Mouse (Mus musculus) hindbrain, embryonic 12.5 days (tissue): ENCODE data around the gene C2cd3. TPM values are rescaled to one million over a fixed set of nuclear protein-coding genes. Genes with fewer than 3 reads are reported as not detected.
A peak's percentile ranks its signal among the peaks of the same experiment; 100 is the strongest.
"Not testable (repeated sequence)": the region's sequence is repeated elsewhere in the genome, so short reads cannot be mapped to it uniquely, and the experiment has no call there.

Source experiments
- ATAC-seq: fragments of 200-750 bp; cut with Nextera tagmentation; 2 replicates; pipeline ENCODE4 v1.8.0; 2017; ENCODE audit warnings: moderate TSS enrichment; ENCODE audit not compliant: low FRiP score
- H3K27ac ChIP-seq: fragments of 300-500 bp; sonication (generic); 2 replicates; pipeline ENCODE4 v1.5.1; 2016; ENCODE audit warnings: mild to moderate bottlenecking
- H3K27me3 ChIP-seq: fragments of 300-500 bp; sonication (generic); 2 replicates; pipeline ENCODE4 v1.6.1; 2016; ENCODE audit warnings: mild to moderate bottlenecking
- H3K36me3 ChIP-seq: fragments of 300-500 bp; sonication (generic); 2 replicates; pipeline ENCODE4 v1.6.1; 2016; ENCODE audit warnings: mild to moderate bottlenecking
- H3K4me1 ChIP-seq: fragments of 300-500 bp; sonication (generic); 2 replicates; pipeline ENCODE4 v1.6.1; 2016
- H3K4me2 ChIP-seq: fragments of 300-500 bp; sonication (generic); replicated peaks from 2 replicates; pipeline ENCODE4 v1.6.1; 2016; ENCODE audit warnings: mild to moderate bottlenecking
- H3K4me3 ChIP-seq: fragments of 300-500 bp; sonication (generic); 2 replicates; pipeline ENCODE4 v1.5.1; 2016; ENCODE audit warnings: mild to moderate bottlenecking
- H3K9ac ChIP-seq: fragments of 300-500 bp; sonication (generic); 2 replicates; pipeline ENCODE4 v1.6.1; 2016; ENCODE audit warnings: mild to moderate bottlenecking, moderate library complexity
- H3K9me3 ChIP-seq: fragments of 300-500 bp; sonication (generic); replicated peaks from 2 replicates; pipeline ENCODE4 v1.6.1; 2016; ENCODE audit warnings: mild to moderate bottlenecking
- WGBS: fragments of 180-500 bp; shearing (Covaris S2); methylation state at CpG from one replicate; pipeline ENCODE4 v1.1.7; 2016; 5-methylcytosine and 5-hydroxymethylcytosine counted together
- polyA plus RNA-seq: library from polyadenylated mRNA; unstranded; fragments of >200 nt; fragmentation: Nextera tagmentation; extraction: Ambion mirVana; gene quantifications from 2 replicates; pipeline ENCODE4 v1.2.1, GENCODE M21; 2016

C2cd3 gene
- polyA plus RNA-seq, 1 experiment from 2014 or later, result 37.4 TPM

DNA sequence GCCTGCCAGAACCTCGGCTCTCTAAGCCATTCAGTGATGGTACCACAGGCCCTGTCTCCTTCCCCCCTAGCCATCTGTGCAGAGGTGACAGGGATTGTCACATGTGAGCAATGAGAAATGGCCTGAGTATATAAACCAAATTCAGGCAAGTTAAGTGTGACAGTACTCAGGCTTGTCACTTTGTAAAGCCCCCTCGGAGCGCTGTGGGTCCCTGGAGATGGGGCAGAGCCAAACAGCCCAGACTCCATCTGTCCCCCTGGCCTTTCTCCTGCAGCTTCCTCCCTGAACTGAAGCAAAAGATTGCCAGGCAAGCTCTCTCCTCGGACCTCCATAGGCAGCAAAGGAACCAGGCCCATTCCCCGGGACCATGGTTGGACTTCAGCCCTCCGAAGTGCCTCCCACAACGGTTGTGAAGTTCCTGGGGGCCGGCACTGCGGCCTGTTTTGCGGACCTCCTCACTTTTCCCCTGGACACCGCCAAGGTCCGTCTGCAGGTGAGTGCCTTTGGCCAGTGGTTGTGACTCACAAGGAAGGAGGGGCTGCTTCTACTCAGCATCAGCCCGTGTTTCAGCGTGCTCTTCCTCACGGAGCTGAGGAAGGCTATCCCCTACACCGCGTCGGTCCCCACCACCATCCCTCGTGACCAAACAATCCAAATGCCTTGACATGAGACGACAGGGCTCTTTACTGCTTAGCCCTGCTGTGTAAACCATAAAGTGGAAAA is 107.2 kb downstream of the C2cd3 start:
- WGBS, result 81% methylated on average over 20 of the region's 20 CpGs
- no peaks in the 10 kb centered on the region for H3K9me3 ChIP-seq
- no peak overlapping the region for H3K9ac ChIP-seq
- H3K36me3 ChIP-seq, result no peaks in the 10 kb centered on the region
- H3K4me1 ChIP-seq, result no peaks in the 10 kb centered on the region
- H3K27me3 ChIP-seq, result no peaks in the 10 kb centered on the region
- H3K4me2 ChIP-seq, result no peak overlapping the region
- no peak overlapping the region for H3K4me3 ChIP-seq
- H3K27ac ChIP-seq, result no peak overlapping the region
- ATAC-seq, result no peak

DNA sequence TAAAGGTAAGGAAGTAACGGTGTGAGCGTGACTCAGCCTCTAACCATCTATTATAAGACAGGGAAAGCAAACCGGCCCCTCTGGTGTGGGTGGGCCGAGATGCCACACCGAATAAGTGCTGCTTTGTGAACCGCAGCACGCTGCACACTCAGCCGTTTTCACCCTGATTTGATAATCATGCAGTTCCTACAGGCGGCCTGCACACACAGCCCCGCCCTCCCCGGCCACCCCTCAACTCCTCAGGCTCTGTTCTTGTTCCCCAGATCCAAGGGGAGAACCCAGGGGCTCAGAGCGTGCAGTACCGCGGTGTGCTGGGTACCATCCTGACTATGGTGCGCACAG is 107.8 kb downstream of the C2cd3 start:
- Histone ChIP-seq H3K4me3 (no peak overlapping the region), H3K27ac (no peak overlapping the region), H3K4me1 (no peaks in the 10 kb centered on the region), H3K27me3 (no peaks in the 10 kb centered on the region), H3K36me3 (no peaks in the 10 kb centered on the region), H3K9ac (no peak overlapping the region), H3K4me2 (no peak overlapping the region), H3K9me3 (no peaks in the 10 kb centered on the region)
- WGBS, result 76% methylated on average over 15 of the region's 15 CpGs
- 0 out of 2 replicates have a peak, but pooled peaks have one; percentile 19 for ATAC-seq

DNA sequence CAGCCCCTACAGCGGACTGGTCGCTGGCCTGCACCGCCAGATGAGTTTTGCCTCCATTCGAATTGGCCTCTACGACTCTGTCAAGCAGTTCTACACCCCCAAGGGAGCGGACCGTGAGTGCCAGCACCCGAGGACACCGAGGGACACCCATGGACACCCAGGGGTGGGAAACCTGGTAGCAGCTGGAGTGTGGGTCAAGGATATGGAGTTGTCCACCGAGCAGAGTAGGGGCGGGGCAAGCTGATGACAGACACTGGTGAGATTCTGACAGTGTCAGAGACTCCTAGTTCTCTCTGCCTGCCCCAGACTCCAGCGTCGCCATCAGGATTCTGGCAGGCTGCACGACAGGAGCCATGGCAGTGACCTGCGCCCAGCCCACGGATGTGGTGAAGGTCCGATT is 108.1 kb downstream of the C2cd3 start:
- no peaks in the 10 kb centered on the region for H3K9me3 ChIP-seq
- ATAC-seq, result no peak
- no peak overlapping the region for H3K27ac ChIP-seq
- H3K4me2 ChIP-seq, result no peak overlapping the region
- no peak overlapping the region for H3K4me3 ChIP-seq
- H3K4me1 ChIP-seq, result no peaks in the 10 kb centered on the region
- no peaks in the 10 kb centered on the region for H3K27me3 ChIP-seq
- WGBS, result 81% methylated on average over 17 of the region's 17 CpGs
- H3K36me3 ChIP-seq, result no peaks in the 10 kb centered on the region
- no peak overlapping the region for H3K9ac ChIP-seq

DNA sequence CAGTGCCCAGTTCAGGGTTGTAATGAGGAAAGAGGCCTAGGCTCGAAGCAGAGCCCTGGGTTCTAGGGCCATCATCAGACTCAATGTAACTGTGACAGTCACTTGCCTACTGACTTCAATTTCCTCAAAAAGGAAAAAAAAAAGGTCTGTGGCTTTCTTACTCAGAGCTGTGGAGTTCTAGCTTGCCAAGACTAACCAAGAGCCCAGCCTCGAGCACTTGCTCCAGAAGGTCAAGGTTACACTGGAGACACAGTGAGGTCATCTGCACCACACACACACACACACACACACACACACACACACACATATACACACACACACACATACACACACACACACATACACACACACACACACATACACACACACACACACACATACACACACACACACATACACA is 110.0 kb downstream of the C2cd3 start:
- not testable (repeated sequence) for H3K36me3 ChIP-seq, H3K4me3 ChIP-seq, H3K27me3 ChIP-seq, H3K27ac ChIP-seq, ATAC-seq, H3K4me2 ChIP-seq, H3K4me1 ChIP-seq, H3K9ac ChIP-seq, H3K9me3 ChIP-seq
- WGBS, result 86% methylated on average over 2 of the region's 2 CpGs

DNA sequence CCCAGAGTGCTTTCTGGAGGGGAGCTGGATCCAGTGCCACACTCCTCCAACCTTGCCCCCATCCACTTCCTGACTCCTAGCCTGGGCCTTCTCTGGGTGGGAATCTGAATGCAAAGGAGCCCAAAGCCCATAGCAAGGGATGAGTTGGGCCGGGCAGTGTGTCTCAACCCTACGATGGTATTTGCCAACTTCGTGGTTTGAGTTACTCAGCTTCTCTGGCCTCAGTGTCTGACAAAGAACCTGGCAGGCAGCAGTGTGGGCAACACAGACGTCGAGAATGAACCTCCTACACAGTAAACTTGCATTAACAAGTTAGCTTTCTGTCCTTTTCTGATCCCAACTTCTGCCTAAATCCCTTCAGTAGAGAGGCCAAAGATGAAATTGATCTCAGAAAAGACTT is 112.5 kb downstream of the C2cd3 start:
- no peak for ATAC-seq
- 87% methylated on average over 5 of the region's 5 CpGs for WGBS
- Histone ChIP-seq H3K9ac (no peak overlapping the region), H3K4me3 (no peak overlapping the region), H3K9me3 (no peaks in the 10 kb centered on the region), H3K27me3 (no peaks in the 10 kb centered on the region), H3K27ac (no peak overlapping the region), H3K4me2 (no peak overlapping the region), H3K36me3 (no peaks in the 10 kb centered on the region), H3K4me1 (peaks cover 5% of the 10 kb centered on the region; the same call in 1 of the 2 replicates)

DNA sequence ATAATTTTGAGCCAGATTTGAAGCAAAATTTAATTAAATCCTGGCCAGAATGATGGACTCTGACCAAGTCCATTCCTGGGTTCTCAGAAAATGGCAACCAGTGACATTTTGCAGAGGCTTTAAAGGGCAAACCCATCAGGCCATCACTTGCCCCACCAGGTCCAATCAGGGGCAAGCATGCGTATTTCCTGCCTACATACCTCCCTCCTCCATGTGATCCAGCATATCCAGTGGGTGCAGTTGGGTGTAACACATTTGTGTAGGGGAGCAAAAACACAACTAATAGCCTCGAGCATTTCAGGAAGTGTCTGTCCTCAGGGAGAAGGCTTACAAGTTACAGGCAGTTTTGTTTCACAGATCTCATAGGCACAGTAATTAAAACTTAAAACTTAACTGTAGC is 115.3 kb downstream of the C2cd3 start:
- no peak for ATAC-seq
- H3K27me3 ChIP-seq, result no peaks in the 10 kb centered on the region
- no peak overlapping the region for H3K27ac ChIP-seq
- no peak overlapping the region for H3K4me3 ChIP-seq
- H3K4me1 ChIP-seq, result peaks cover 5% of the 10 kb centered on the region
- no peaks in the 10 kb centered on the region for H3K9me3 ChIP-seq
- H3K9ac ChIP-seq, result no peak overlapping the region
- no peak overlapping the region for H3K4me2 ChIP-seq
- H3K36me3 ChIP-seq, result no peaks in the 10 kb centered on the region
- 78% methylated on average over 2 of the region's 2 CpGs for WGBS

DNA sequence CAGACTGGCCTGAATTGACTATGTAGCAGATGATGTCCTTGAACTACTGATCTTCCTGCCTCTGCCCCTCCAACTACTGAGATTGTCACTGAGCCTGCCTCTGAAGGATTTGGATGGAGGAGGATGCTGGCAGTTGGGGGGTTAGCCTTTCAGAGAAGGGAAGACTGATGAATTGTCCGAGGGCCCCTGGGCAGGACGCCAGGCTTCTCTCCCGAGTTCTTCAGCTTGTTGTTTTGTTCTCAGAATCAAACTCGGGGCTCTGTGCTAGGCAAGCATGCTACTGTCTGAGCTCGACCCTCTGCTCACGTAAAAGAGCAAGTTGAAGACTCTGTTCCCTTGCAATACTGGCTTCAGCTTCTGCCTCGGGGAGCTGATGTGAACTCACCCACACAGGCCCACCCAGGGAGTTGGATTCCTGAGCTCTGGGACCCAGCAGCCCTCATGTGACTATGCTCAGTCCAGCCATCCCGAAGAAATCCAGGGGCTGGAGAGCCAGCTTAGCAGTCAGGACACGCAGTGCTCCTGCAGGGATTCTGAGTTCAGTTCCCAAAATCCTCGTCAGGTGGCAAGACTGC is 116.5 kb downstream of the C2cd3 start:
- H3K4me1 ChIP-seq, result peaks cover 18% of the 10 kb centered on the region
- no peak overlapping the region for H3K4me3 ChIP-seq
- 48% methylated on average over 10 of the region's 10 CpGs for WGBS
- peak; percentile 42; the same call in 1 of the 2 replicates for ATAC-seq
- no peak overlapping the region for H3K9ac ChIP-seq
- H3K9me3 ChIP-seq, result no peaks in the 10 kb centered on the region
- H3K27ac ChIP-seq, result peak overlapping the region; percentile 46
- no peak overlapping the region for H3K4me2 ChIP-seq
- peaks cover 4% of the 10 kb centered on the region for H3K27me3 ChIP-seq
- H3K36me3 ChIP-seq, result no peaks in the 10 kb centered on the region

DNA sequence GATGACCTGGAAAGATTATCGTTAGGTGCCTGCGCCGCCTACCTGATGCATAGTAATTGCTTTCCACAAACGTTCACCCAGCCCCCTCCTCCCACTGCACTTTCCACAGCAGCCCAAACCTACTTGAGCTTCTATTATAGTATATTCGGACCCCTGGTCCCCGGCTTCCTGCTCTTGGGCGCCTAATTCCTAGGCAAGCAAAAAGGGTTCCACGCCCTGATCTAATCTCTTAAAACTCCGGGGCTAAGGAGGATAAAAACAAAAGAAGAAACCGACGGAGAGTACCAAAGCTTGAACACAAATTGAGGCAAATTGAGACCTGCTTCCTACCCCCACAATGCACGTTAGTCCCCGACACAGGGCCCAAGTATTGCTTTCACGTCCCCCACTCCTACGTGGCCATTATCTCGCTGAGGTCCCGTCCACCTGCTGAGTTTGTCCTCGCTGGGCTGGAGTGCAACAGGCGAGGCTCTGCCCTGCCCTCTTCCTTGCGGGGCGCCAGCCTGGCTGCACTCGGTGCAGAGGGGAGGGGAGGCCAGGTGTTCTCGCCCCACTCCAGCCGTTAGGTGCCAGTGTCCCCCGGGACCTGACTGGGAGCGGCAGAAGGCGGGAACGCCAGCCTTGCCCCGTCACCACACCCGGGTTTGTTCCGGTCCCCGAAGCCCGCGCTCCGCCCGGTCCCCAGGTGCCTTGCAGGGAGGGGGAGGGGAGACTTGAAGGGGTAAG is 120.5 kb downstream of the C2cd3 start:
- peak; percentile 23; the same call in 1 of the 2 replicates for ATAC-seq

DNA sequence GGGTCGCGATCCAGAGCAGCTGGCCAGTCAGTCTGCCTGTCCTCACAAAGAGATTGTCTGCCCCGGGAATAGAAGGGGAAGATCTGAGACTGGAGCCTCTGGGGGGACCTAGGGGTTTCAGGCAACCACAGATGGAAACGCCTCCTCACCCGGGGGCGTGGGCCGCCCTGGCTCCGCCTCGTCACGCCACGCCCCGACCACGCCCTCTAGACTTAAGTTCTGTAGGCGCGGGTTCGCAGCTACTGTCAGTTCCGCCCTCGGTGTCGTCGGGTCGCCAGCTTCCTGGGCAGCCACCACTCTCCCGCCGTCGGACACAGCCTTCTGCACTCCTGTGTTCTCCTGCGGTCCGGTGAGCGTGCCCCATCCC is 121.1 kb downstream of the C2cd3 start, which contains the start of gene Ucp2:
TSS of gene Ucp2 (plus strand) at position 221 of the 367 bp plus-strand sequence.
- WGBS, result under 1% methylated on average over 27 of the region's 27 CpGs
- peak within 1 kb of the TSS; percentile 26 for H3K27ac ChIP-seq
- peak within 1 kb of the TSS; percentile 50 for H3K9ac ChIP-seq
- peaks cover 45% of the 10 kb centered on the region for H3K4me1 ChIP-seq
- peak within 1 kb of the TSS; percentile 42 for H3K4me3 ChIP-seq
- ATAC-seq, result peak; percentile 38
- peak within 1 kb of the TSS; percentile 84 for H3K4me2 ChIP-seq
- H3K9me3 ChIP-seq, result no peaks in the 10 kb centered on the region
- peaks cover 9% of the 10 kb centered on the region; the same call in 1 of the 2 replicates for H3K36me3 ChIP-seq
- H3K27me3 ChIP-seq, result peaks cover 4% of the 10 kb centered on the region

More for the DNA sequence above, 120.5 kb downstream of the C2cd3 start:
- Histone ChIP-seq H3K27me3 (peaks cover 4% of the 10 kb centered on the region), H3K36me3 (0 out of 2 replicates have a peak, but pooled peaks cover 4% of the 10 kb centered on the region), H3K4me2 (peak overlapping the region; percentile 84), H3K4me3 (peak overlapping the region; percentile 42), H3K9me3 (no peaks in the 10 kb centered on the region), H3K27ac (no peak overlapping the region), H3K9ac (peak overlapping the region; percentile 50), H3K4me1 (peaks cover 45% of the 10 kb centered on the region)
- WGBS, result 3% methylated on average over 36 of the region's 36 CpGs

DNA sequence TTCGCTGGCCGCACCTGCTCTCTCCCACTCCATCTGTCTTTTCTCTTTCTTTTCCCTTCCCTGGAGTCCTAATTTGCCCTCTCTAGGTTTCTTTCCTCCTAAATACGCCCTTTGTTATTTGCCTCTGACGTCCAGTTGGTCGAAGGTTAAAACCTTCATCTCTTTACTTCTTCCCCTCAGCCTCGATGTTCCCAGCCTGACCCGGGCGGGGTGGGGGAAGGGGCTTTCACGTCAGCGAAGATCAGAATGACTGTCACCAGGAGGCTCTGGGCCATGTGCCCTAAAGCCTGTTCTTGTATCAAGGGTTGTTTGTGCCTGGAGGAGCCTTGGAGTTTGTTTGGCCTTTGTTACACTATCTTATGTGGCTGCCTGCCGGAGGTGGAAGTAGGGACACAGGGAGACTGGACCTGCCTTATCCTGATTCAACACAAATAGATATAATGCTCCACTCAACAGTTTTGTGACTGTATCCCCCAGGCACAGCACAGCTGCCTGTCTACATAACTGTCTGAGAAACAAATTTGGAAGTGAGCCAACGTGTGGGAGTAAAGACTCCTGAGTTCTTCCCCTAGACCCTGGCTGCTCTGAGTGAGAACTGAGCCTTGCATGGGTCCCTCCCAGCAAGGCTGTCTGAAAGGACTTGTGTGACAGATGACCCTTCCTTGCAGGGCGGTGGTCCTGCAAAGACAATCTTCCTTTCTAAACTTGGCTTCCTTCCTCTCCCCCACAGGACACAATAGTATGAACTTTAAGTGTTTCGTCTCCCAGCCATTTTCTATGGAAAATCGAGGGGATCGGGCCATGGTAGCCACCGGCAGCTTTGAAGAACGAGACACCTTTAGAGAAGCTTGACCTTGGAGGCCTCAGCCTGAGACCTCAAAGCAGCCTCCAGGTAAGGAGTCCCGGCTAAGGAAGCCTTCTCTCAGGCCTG is 121.7 kb downstream of the C2cd3 start:
- WGBS, result 38% methylated on average over 19 of the region's 19 CpGs
- ATAC-seq, result 0 out of 2 replicates have a peak, but pooled peaks have one; percentile 12
- H3K4me3 ChIP-seq, result peak overlapping the region; percentile 42
- peaks cover 4% of the 10 kb centered on the region for H3K27me3 ChIP-seq
- peaks cover 40% of the 10 kb centered on the region for H3K4me1 ChIP-seq
- H3K27ac ChIP-seq, result peak overlapping the region; percentile 26
- H3K9ac ChIP-seq, result peak overlapping the region; percentile 50; the same call in 1 of the 2 replicates
- peaks cover 11% of the 10 kb centered on the region; the same call in 1 of the 2 replicates for H3K36me3 ChIP-seq
- H3K9me3 ChIP-seq, result no peaks in the 10 kb centered on the region
- peak overlapping the region; percentile 84 for H3K4me2 ChIP-seq

DNA sequence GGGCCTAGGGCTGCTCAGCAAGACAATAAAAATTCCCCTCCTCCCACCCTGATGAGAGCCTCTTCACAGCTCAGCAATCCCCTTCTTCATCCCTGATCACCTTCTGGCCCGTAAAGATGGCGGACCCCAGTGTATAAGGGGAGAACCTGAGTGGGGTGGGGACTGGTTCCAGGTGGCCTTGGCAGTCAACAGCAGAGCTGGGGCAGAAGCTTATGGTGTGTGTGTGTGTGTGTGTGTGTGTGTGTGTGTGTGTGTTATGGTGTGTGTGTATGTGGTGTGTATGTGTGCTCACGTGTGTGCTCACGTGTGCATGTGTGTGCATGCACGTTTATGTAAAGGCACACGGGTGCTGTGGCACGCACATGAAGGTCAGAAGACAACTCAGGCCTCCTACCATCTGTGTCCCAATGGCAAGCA is 122.4 kb downstream of the C2cd3 start:
- WGBS, result 90% methylated on average over 7 of the region's 7 CpGs
- no peak for ATAC-seq

More for the DNA sequence above, 122.4 kb downstream of the C2cd3 start:
- Histone ChIP-seq H3K9ac (no peak overlapping the region; the same call in 1 of the 2 replicates), H3K27ac (peak overlapping the region; percentile 8; the same call in 1 of the 2 replicates), H3K9me3 (no peaks in the 10 kb centered on the region), H3K4me2 (peak overlapping the region; percentile 84), H3K27me3 (peaks cover 4% of the 10 kb centered on the region), H3K4me3 (peak overlapping the region; percentile 42), H3K36me3 (peaks cover 15% of the 10 kb centered on the region; the same call in 1 of the 2 replicates), H3K4me1 (peaks cover 40% of the 10 kb centered on the region)
